Mouse (Mus musculus) CH12.LX (cell line): ENCODE results near the gene Mrpl50. TPM values are rescaled to one million over a fixed set of nuclear protein-coding genes. Genes with fewer than 3 reads are reported as not detected.

ENCODE experiments used
- DNase-seq: peaks from one replicate; pipeline ENCODE4 v3.0.0-alpha.2; 2013; ENCODE audit errors: extremely low read depth
- H3K27ac ChIP-seq: 2 replicates; pipeline ENCODE4 v1.5.1; 2012; ENCODE audit warnings: low read depth, mild to moderate bottlenecking, control low read depth, moderate library complexity; ENCODE audit not compliant: insufficient read depth
- H3K27me3 ChIP-seq: replicated peaks from 2 replicates; pipeline ENCODE3; 2012; ENCODE audit warnings: inconsistent platforms
- H3K36me3 ChIP-seq, 2 experiments: replicated peaks in 1 of 2; 2 replicates each; pipeline versions ENCODE3 to v1.6.1; 2012; ENCODE audit warnings: inconsistent platforms in 1 of 2, low read length in 1 of 2, mild to moderate bottlenecking in 1 of 2, mixed read lengths in 1 of 2, moderate library complexity in 1 of 2; ENCODE audit not compliant: control insufficient read depth in 1 of 2, insufficient read depth in 1 of 2
- H3K4me1 ChIP-seq, 2 experiments: 2 replicates each; pipeline ENCODE4 v1.6.1; 2012; ENCODE audit warnings: inconsistent platforms in 1 of 2, moderate library complexity in 1 of 2; ENCODE audit not compliant: insufficient read depth in 2 of 2, control insufficient read depth in 1 of 2
- H3K4me2 ChIP-seq: 2 replicates; pipeline ENCODE4 v1.6.1; 2012; ENCODE audit warnings: low read depth, mild to moderate bottlenecking, control low read depth; ENCODE audit not compliant: poor library complexity, insufficient read depth, severe bottlenecking
- H3K4me3 ChIP-seq, 3 experiments: fragments of 150-350 bp in 1 of 3; sonication (generic) in 1 of 3; replicated peaks in 1 of 3; 2 replicates each; pipeline versions ENCODE3 to v1.5.1; 2011 to 2012; ENCODE audit warnings: low read depth in 2 of 3, low read length in 2 of 3, mild to moderate bottlenecking in 2 of 3, moderate library complexity in 2 of 3, control low read depth in 1 of 3, improper control_type of control experiment in 1 of 3, inconsistent platforms in 1 of 3, mixed read lengths in 1 of 3; ENCODE audit not compliant: poor library complexity in 1 of 3
- H3K79me2 ChIP-seq: replicated peaks from 2 replicates; pipeline ENCODE4 v1.6.1; 2012; ENCODE audit warnings: mild to moderate bottlenecking, moderate library complexity; ENCODE audit not compliant: control insufficient read depth, poor library complexity, insufficient read depth, severe bottlenecking; ENCODE audit errors: extremely low read depth
- H3K9ac ChIP-seq: 2 replicates; pipeline ENCODE4 v1.6.1; 2012; ENCODE audit warnings: low read depth, mild to moderate bottlenecking, control low read depth, moderate library complexity; ENCODE audit not compliant: insufficient read depth
- H3K9me3 ChIP-seq: replicated peaks from 2 replicates; pipeline ENCODE3; 2012; ENCODE audit warnings: low read length, inconsistent platforms, mixed read lengths
- CHD1 ChIP-seq: IDR thresholded peaks from 2 replicates; pipeline ENCODE4 v1.6.1; 2012; ENCODE audit warnings: low read depth, low read length, improper control_type of control experiment, inconsistent platforms
- ETS1 ChIP-seq: conservative IDR thresholded peaks from 2 replicates; pipeline ENCODE4 v1.6.1; 2012; ENCODE audit warnings: low read depth, mild to moderate bottlenecking, inconsistent platforms, low read length, improper control_type of control experiment, moderate library complexity
- GABPA ChIP-seq: IDR thresholded peaks from 2 replicates; pipeline ENCODE4 v1.6.1; 2012; ENCODE audit warnings: low read depth, low read length, improper control_type of control experiment, inconsistent platforms; ENCODE audit not compliant: insufficient replicate concordance
- HCFC1 ChIP-seq: IDR thresholded peaks from 2 replicates; pipeline ENCODE4 v1.6.1; 2012; ENCODE audit warnings: low read depth, mild to moderate bottlenecking, inconsistent platforms, low read length, improper control_type of control experiment
- JUN ChIP-seq: IDR thresholded peaks from 2 replicates; pipeline ENCODE4 v1.6.1; 2011; ENCODE audit warnings: low read depth, mild to moderate bottlenecking, low read length, improper control_type of control experiment, moderate library complexity; ENCODE audit not compliant: insufficient read depth
- JUND ChIP-seq: conservative IDR thresholded peaks from 2 replicates; pipeline ENCODE4 v1.6.1; 2011; ENCODE audit warnings: low read depth, low read length, improper control_type of control experiment
- MYC ChIP-seq: IDR thresholded peaks from 2 replicates; pipeline ENCODE4 v1.6.1; 2011; ENCODE audit warnings: low read depth, mild to moderate bottlenecking, improper control_type of control experiment, low read length
- NRF1 ChIP-seq: IDR thresholded peaks from 2 replicates; pipeline ENCODE4 v1.6.1; 2014; ENCODE audit warnings: low read depth, mild to moderate bottlenecking, inconsistent platforms, low read length, improper control_type of control experiment, moderate library complexity
- RCOR1 ChIP-seq: conservative IDR thresholded peaks from 2 replicates; pipeline ENCODE4 v1.6.1; 2012; ENCODE audit warnings: low read depth, mild to moderate bottlenecking, inconsistent platforms, low read length, improper control_type of control experiment
- SIN3A ChIP-seq: IDR thresholded peaks from 2 replicates; pipeline ENCODE4 v1.6.1; 2012; ENCODE audit warnings: low read length, improper control_type of control experiment, inconsistent platforms
- TBP ChIP-seq: conservative IDR thresholded peaks from 2 replicates; pipeline ENCODE4 v1.6.1; 2011; ENCODE audit warnings: low read depth, low read length, improper control_type of control experiment
- TCF12 ChIP-seq: IDR thresholded peaks from 2 replicates; pipeline ENCODE4 v1.6.1; 2014; ENCODE audit warnings: low read depth, mild to moderate bottlenecking, inconsistent platforms, low read length, improper control_type of control experiment
- USF1 ChIP-seq: IDR thresholded peaks from 2 replicates; pipeline ENCODE4 v1.6.1; 2014; ENCODE audit warnings: low read depth, mild to moderate bottlenecking, inconsistent platforms, low read length, improper control_type of control experiment
- USF2 ChIP-seq: conservative IDR thresholded peaks from 2 replicates; pipeline ENCODE4 v1.6.1; 2011; ENCODE audit warnings: low read depth, low read length, improper control_type of control experiment
- ZC3H11A ChIP-seq: IDR thresholded peaks from 2 replicates; pipeline ENCODE4 v1.6.1; 2012; ENCODE audit warnings: low read depth, mild to moderate bottlenecking, inconsistent platforms, low read length, improper control_type of control experiment
- ZNF384 ChIP-seq: IDR thresholded peaks from 2 replicates; pipeline ENCODE4 v1.6.1; 2012; ENCODE audit warnings: low read depth, low read length, improper control_type of control experiment, inconsistent platforms
- dilution Hi-C: fragments of 300-500 bp; cut with MboI; formaldehyde crosslinking; loops from 2 replicates; pipeline ENCODE4 v1.14.3; 2020; ENCODE audit warnings: low sequenced_read_pairs; ENCODE audit not compliant: extremely low pct_unique_long_range_greater_than_20kb, extremely low pct_ligation_motif_present
- in situ Hi-C: fragments of 300-500 bp; cut with MboI; formaldehyde crosslinking; loops from 3 replicates; pipeline ENCODE4 v1.14.3; 2019; ENCODE audit warnings: low sequenced_read_pairs, low pct_ligation_motif_present, low pct_unique_long_range_greater_than_20kb, mixed read lengths
- polyA plus RNA-seq: library from polyadenylated mRNA; unstranded; fragments of >175 nt; gene quantifications from 2 replicates; pipeline ENCODE4 v1.2.1, GENCODE M21; 2012; ENCODE audit warnings: low read depth; ENCODE audit not compliant: insufficient read length
- total RNA-seq, 2 experiments: library from RNA; depleted of rRNA; stranded (reverse); fragments of 300-350 nt in 1 of 2; fragments of >200 nt in 1 of 2; gene quantifications; 2 replicates each; pipeline ENCODE4 v1.2.3; 2012 to 2014

Gene Mrpl50
- total and polyA plus RNA-seq, 3 experiments = 23.4 to 63.8 (median 46.2) TPM

- H3K36me3 ChIP-seq = no peaks in the 10 kb centered on the region
- H3K4me2 ChIP-seq = no peak overlapping the region
- H3K4me1 ChIP-seq = no peaks in the 10 kb centered on the region
- no peaks in the 10 kb centered on the region for H3K79me2 ChIP-seq
- dilution Hi-C loops = no loop called here
- H3K27me3 ChIP-seq = no peaks in the 10 kb centered on the region
- in situ Hi-C loops = no loop called here
- no peak for DNase-seq
- H3K9ac ChIP-seq = no peak overlapping the region
- no peak overlapping the region for H3K27ac ChIP-seq
- H3K4me3 ChIP-seq = no peak overlapping the region
- no peaks in the 10 kb centered on the region for H3K9me3 ChIP-seq
- TF ChIP-seq ZNF384 = no peak
- TF ChIP-seq ETS1 = no peak
- no peak for TF ChIP-seq GABPA
Observed at GRCm38 (mm10) chr4:49547544-49548219, 26.8 kb upstream of the Mrpl50 start.

DNA sequence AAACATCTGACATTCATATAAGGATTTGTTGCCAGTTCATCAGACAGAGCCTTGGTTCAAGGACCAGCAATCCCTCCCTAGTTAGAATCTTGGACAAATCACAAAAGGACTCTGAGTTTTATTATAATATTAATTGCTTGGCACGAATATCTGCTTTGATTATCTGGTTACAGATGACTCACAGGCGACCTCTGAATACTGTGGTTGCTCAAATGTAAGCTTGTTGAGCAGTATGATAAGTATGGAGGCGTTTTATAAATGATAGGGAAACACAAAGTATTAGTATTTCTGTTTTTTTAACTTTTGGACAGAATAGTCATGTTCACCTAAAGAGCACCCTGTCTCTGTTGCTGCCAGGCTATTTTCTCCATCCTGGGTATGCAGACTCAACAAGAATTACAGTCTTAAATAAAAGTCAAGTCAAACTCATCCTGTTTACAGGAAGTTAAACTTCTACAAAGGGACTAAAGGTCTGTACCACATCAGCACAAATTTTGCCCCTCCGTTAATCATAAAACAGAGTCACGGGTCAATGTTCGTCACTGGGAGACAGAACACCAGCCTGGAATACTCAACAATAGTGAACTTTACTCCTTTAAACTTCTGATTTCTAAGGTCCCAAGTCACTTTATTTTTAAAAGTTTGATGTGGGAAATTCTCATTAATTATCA is 26.1 kb upstream of the Mrpl50 start:
- no peaks in the 10 kb centered on the region for H3K9me3 ChIP-seq
- no peak for DNase-seq
- in situ Hi-C loops = no loop called here
- no peaks in the 10 kb centered on the region for H3K36me3 ChIP-seq
- H3K4me3 ChIP-seq = no peak overlapping the region
- H3K27me3 ChIP-seq = no peaks in the 10 kb centered on the region
- TF ChIP-seq ZC3H11A = no peak
- TF ChIP-seq GABPA = no peak
- TF ChIP-seq JUN = no peak
- TF ChIP-seq USF1 = no peak
- TF ChIP-seq HCFC1 = no peak
- TF ChIP-seq, all 38 proteins: peak for 0
- Histone ChIP-seq H3K9ac (no peak overlapping the region), H3K79me2 (no peaks in the 10 kb centered on the region), H3K4me2 (no peak overlapping the region), H3K27ac (no peak overlapping the region), H3K4me1 (no peaks in the 10 kb centered on the region)
- dilution Hi-C loops = no loop called here

GRCm38 (mm10) chr4:49546026-49546425 is 25.1 kb upstream of the Mrpl50 start:
- H3K36me3 ChIP-seq = no peaks in the 10 kb centered on the region
- in situ Hi-C loops = no loop called here
- no peaks in the 10 kb centered on the region for H3K9me3 ChIP-seq
- no peak overlapping the region for H3K4me2 ChIP-seq
- H3K4me3 ChIP-seq = no peak overlapping the region
- H3K9ac ChIP-seq = no peak overlapping the region
- H3K79me2 ChIP-seq = no peaks in the 10 kb centered on the region
- TF ChIP-seq GABPA (no peak), MYC (no peak), SIN3A (no peak), ZC3H11A (no peak), NRF1 (no peak), USF2 (no peak), ETS1 (no peak), RCOR1 (no peak), TBP (no peak), CHD1 (no peak), TCF12 (no peak), JUND (no peak)
- no peaks in the 10 kb centered on the region for H3K4me1 ChIP-seq
- H3K27me3 ChIP-seq = no peaks in the 10 kb centered on the region
- no peak for DNase-seq
- dilution Hi-C loops = no loop called here
- no peak overlapping the region for H3K27ac ChIP-seq
